Mouse (Mus musculus) thymus, adult 2 months (tissue): ENCODE measurements at regions not wholly inside any gene's neighbourhood (a gene's known extent, or its start where the extent isn't known, plus 50 kb on each side); places are given as distances from the start of the nearest gene placed in this dataset.

ENCODE experiments used
- CTCF ChIP-seq: fragments of 200-500 bp; IDR thresholded peaks from 2 replicates; pipeline ENCODE4 v1.5.1; 2012; ENCODE audit warnings: mild to moderate bottlenecking, control low read depth, low read length, moderate library complexity, borderline replicate concordance; ENCODE audit not compliant: control insufficient read depth, poor library complexity, insufficient read depth; ENCODE audit errors: extremely low read depth
- POLR2A ChIP-seq: fragments of 200-500 bp; IDR thresholded peaks from 2 replicates; pipeline ENCODE4 v1.6.1; 2012; ENCODE audit warnings: mild to moderate bottlenecking, low read length, control low read depth, moderate library complexity; ENCODE audit not compliant: control insufficient read depth, poor library complexity, insufficient read depth; ENCODE audit errors: extremely low read depth

- no peak for TF ChIP-seq CTCF
- no peak for TF ChIP-seq POLR2A
These were observed 397.2 kb downstream of the Zfp536 start for GRCm38 (mm10) chr7:37376207-37376606.
